Mouse (Mus musculus) embryonic facial prominence, embryonic 12.5 days (tissue): Measurements from ENCODE around the gene Vmn1r10. TPM values are rescaled to one million over a fixed set of nuclear protein-coding genes. Genes with fewer than 3 reads are reported as not detected.

Source experiments
- ATAC-seq: fragments of 200-750 bp; cut with Nextera tagmentation; 2 replicates; pipeline ENCODE4 v1.8.0; 2017; ENCODE audit not compliant: insufficient number of reproducible peaks, insufficient read depth, low FRiP score, low TSS enrichment
- H3K27ac ChIP-seq: fragments of 300-500 bp; sonication (generic); 2 replicates; pipeline ENCODE4 v1.5.1; 2016; ENCODE audit warnings: mild to moderate bottlenecking
- H3K27me3 ChIP-seq: fragments of 300-500 bp; sonication (generic); 2 replicates; pipeline ENCODE4 v1.6.1; 2016; ENCODE audit warnings: mild to moderate bottlenecking, moderate library complexity
- H3K36me3 ChIP-seq: fragments of 300-500 bp; sonication (generic); 2 replicates; pipeline ENCODE4 v1.6.1; 2016; ENCODE audit warnings: mild to moderate bottlenecking
- H3K4me1 ChIP-seq: fragments of 300-500 bp; sonication (generic); 2 replicates; pipeline ENCODE4 v1.6.1; 2016
- H3K4me2 ChIP-seq: fragments of 300-500 bp; sonication (generic); replicated peaks from 2 replicates; pipeline ENCODE4 v1.6.1; 2016; ENCODE audit warnings: mild to moderate bottlenecking, moderate library complexity
- H3K4me3 ChIP-seq: fragments of 300-500 bp; sonication (generic); 2 replicates; pipeline ENCODE4 v1.5.1; 2016; ENCODE audit warnings: mild to moderate bottlenecking
- H3K9ac ChIP-seq: fragments of 300-500 bp; sonication (generic); 2 replicates; pipeline ENCODE4 v1.6.1; 2016; ENCODE audit warnings: mild to moderate bottlenecking, moderate library complexity
- H3K9me3 ChIP-seq: fragments of 300-500 bp; sonication (generic); 2 replicates; pipeline ENCODE4 v1.6.1; 2016; ENCODE audit warnings: mild to moderate bottlenecking, moderate library complexity
- WGBS: fragments of 180-500 bp; shearing (Covaris S2); methylation state at CpG from one replicate; pipeline ENCODE4 v1.1.7; 2016; 5-methylcytosine and 5-hydroxymethylcytosine counted together
- polyA plus RNA-seq: library from polyadenylated mRNA; unstranded; fragments of >200 nt; fragmentation: Nextera tagmentation; extraction: Ambion mirVana; gene quantifications from 2 replicates; pipeline ENCODE4 v1.2.1, GENCODE M21; 2016

The Vmn1r10 gene
- not detected in 2 replicates for polyA plus RNA-seq

- H3K27me3 ChIP-seq = no peaks in the 10 kb centered on the region
- no peaks in the 10 kb centered on the region for H3K36me3 ChIP-seq
- H3K9me3 ChIP-seq = no peaks in the 10 kb centered on the region
- H3K4me1 ChIP-seq = no peaks in the 10 kb centered on the region
- 88% methylated on average over 3 of the region's 3 CpGs for WGBS
- ATAC-seq = no peak
- H3K27ac ChIP-seq = no peak within 1 kb of the TSS
- no peak within 1 kb of the TSS for H3K4me2 ChIP-seq
- no peak within 1 kb of the TSS for H3K9ac ChIP-seq
- H3K4me3 ChIP-seq = no peak within 1 kb of the TSS
Observed at GRCm38 (mm10) chr6:57109154-57109553, at the start of gene Vmn1r10. Vmn1r10 (plus strand) TSS chr6:57109454.

GRCm38 (mm10) chr6:57063730-57064129, 45.5 kb upstream of the Vmn1r10 start:
- ATAC-seq = no peak
- Histone ChIP-seq H3K9me3 (no peaks in the 10 kb centered on the region), H3K4me2 (no peak overlapping the region), H3K27ac (no peak overlapping the region), H3K4me1 (no peaks in the 10 kb centered on the region), H3K4me3 (no peak overlapping the region), H3K36me3 (no peaks in the 10 kb centered on the region), H3K27me3 (no peaks in the 10 kb centered on the region), H3K9ac (no peak overlapping the region)

GRCm38 (mm10) chr6:57066487-57066886, 42.8 kb upstream of the Vmn1r10 start, which contains the start of gene Vmn1r9:
Vmn1r9 (plus strand) TSS chr6:57066787.
- no peak for ATAC-seq
- 85% methylated on average over 2 of the region's 2 CpGs for WGBS
- Histone ChIP-seq H3K9me3 (no peaks in the 10 kb centered on the region), H3K27ac (no peak within 1 kb of the TSS), H3K4me2 (no peak within 1 kb of the TSS), H3K36me3 (no peaks in the 10 kb centered on the region), H3K27me3 (no peaks in the 10 kb centered on the region), H3K9ac (no peak within 1 kb of the TSS), H3K4me1 (no peaks in the 10 kb centered on the region), H3K4me3 (no peak within 1 kb of the TSS)

GRCm38 (mm10) chr6:57106358-57106757, 2.9 kb upstream of the Vmn1r10 start:
- Histone ChIP-seq H3K27me3 (no peaks in the 10 kb centered on the region), H3K9ac (no peak overlapping the region), H3K4me1 (no peaks in the 10 kb centered on the region), H3K9me3 (no peaks in the 10 kb centered on the region), H3K36me3 (no peaks in the 10 kb centered on the region), H3K4me3 (no peak overlapping the region), H3K4me2 (no peak overlapping the region), H3K27ac (no peak overlapping the region)
- WGBS = 72% methylated on average over 1 of the region's 1 CpGs
- ATAC-seq = no peak

GRCm38 (mm10) chr6:57133155-57133554, 23.9 kb downstream of the Vmn1r10 start, which contains the start of gene Vmn1r11:
Vmn1r11 (plus strand) TSS chr6:57133455.
- no peaks in the 10 kb centered on the region for H3K27me3 ChIP-seq
- H3K4me2 ChIP-seq = no peak within 1 kb of the TSS
- WGBS = 61% methylated on average over 1 of the region's 1 CpGs

GRCm38 (mm10) chr6:57156619-57157018, 47.4 kb downstream of the Vmn1r10 start, which contains the start of gene Vmn1r12:
Vmn1r12 (plus strand) TSS chr6:57156919.
- Histone ChIP-seq H3K4me2 (no peak within 1 kb of the TSS), H3K4me1 (no peaks in the 10 kb centered on the region), H3K4me3 (no peak within 1 kb of the TSS), H3K9ac (no peak within 1 kb of the TSS), H3K36me3 (no peaks in the 10 kb centered on the region), H3K9me3 (no peaks in the 10 kb centered on the region), H3K27ac (no peak within 1 kb of the TSS), H3K27me3 (no peaks in the 10 kb centered on the region)
- 79% methylated on average over 2 of the region's 2 CpGs for WGBS
- no peak for ATAC-seq

More at GRCm38 (mm10) chr6:57133155-57133554, 23.9 kb downstream of the Vmn1r10 start, which contains the start of gene Vmn1r11:
- Histone ChIP-seq H3K9ac (no peak within 1 kb of the TSS), H3K9me3 (no peaks in the 10 kb centered on the region), H3K36me3 (no peaks in the 10 kb centered on the region), H3K4me3 (no peak within 1 kb of the TSS), H3K4me1 (no peaks in the 10 kb centered on the region), H3K27ac (no peak within 1 kb of the TSS)
- ATAC-seq = no peak

Other genes starting within 250 kb of the Vmn1r10 start
- gene Nt5c3, start 185.5 kb upstream of the Vmn1r10 start, polyA plus RNA-seq = 64.5 and 69.2 TPM in 2 replicates
- 0.28 and 0.46 TPM in 2 replicates for gene Vmn1r4, start 185.4 kb upstream of the Vmn1r10 start, polyA plus RNA-seq
- gene Vmn1r5, start 139.2 kb upstream of the Vmn1r10 start, polyA plus RNA-seq = not detected in 2 replicates
- gene Vmn1r6, start 112.2 kb upstream of the Vmn1r10 start, polyA plus RNA-seq = not detected in 2 replicates
- gene Vmn1r7, start 84.1 kb upstream of the Vmn1r10 start, polyA plus RNA-seq = not detected in 2 replicates
- gene Vmn1r8, start 77.2 kb upstream of the Vmn1r10 start, polyA plus RNA-seq = not detected in 2 replicates
- not detected in 2 replicates for gene Vmn1r9, start 42.7 kb upstream of the Vmn1r10 start, polyA plus RNA-seq
- gene Vmn1r11, start 24.0 kb downstream of the Vmn1r10 start, polyA plus RNA-seq = not detected in 2 replicates
- gene Vmn1r12, start 47.5 kb downstream of the Vmn1r10 start, polyA plus RNA-seq = not detected in 2 replicates
- not detected in 2 replicates for gene Vmn1r13, start 93.8 kb downstream of the Vmn1r10 start, polyA plus RNA-seq
- gene Vmn1r14, start 122.2 kb downstream of the Vmn1r10 start, polyA plus RNA-seq = not detected in 2 replicates
- gene Vmn1r15, start 148.5 kb downstream of the Vmn1r10 start, polyA plus RNA-seq = not detected in 2 replicates
- gene Vmn1r16, start 220.0 kb downstream of the Vmn1r10 start, polyA plus RNA-seq = not detected in 2 replicates